Mouse (Mus musculus): ENCODE data around the gene Bpi.

The Bpi gene

GRCm38 (mm10) chr2:158285655-158286054 is 27.8 kb downstream of the Bpi start:
- no peak for DNase-seq (ENCODE audit: extremely low spot score, low read depth, low spot score)

- no peak for DNase-seq (ENCODE audit: extremely low spot score, low read depth, low spot score)
Measured at GRCm38 (mm10) chr2:158295700-158296099, 37.8 kb downstream of the Bpi start.

DNA sequence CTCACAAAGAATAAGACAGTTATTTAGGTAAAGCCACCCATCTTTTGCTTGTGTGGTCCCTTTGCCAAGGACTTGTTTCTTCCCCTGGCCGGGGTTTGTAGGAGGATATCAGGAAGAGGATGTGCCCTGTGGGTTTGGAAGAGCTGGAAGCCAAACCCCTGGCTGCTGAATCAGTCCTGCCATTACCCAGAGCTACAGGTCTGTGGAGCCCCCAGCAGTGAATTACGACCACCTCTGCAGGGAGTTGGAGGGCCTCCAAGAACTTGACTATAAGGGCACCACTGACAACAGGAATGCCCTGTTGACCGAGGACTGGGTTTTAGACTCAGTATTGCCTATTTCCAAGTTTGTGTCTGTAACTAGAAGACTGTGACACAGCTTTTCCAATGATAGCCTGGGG is 41.3 kb downstream of the Bpi start:
- DNase-seq (ENCODE audit: extremely low spot score, low read depth, low spot score) = no peak

DNA sequence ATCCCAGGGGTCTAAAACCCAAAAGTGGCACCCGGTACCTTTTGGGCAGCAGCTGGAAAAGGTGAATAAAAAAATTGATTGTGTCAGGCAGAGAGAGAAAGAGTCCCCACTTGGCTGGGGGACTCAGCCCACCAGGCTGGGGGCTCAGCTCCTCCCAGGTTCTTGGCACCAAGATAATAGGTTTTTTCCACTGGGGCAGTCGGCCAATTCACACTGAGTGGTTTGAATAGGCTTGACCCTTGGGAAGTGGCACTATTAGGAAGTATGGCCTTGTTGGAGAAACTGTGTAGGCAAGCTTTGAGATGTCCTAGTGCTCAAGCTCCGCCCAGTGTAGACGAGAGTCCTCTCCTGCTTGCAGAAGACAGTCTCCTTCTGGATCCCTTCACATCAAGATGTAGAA is 41.8 kb downstream of the Bpi start:
- DNase-seq (ENCODE audit: extremely low spot score, low read depth, low spot score) = no peak

DNA sequence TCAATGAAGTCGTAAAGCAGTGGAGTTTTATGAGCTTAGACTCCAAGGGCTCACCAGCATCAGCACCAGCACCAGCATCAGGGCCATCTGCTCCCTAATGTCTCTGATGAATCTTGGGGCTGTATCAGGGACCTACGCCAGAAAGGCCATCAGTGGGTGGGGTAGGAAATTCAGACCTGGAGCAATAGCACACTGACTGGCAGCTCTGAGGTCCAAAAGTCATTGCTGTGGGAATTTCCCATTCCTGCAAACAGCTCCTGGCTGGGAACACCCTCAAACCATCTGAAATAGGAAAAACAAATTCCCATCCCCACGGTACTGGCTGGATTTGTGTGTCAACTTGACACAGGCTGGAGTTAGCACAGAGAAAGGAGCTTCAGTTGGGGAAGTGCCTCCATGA is 44.9 kb downstream of the Bpi start:
- no peak for DNase-seq (ENCODE audit: extremely low spot score, low read depth, low spot score)

DNA sequence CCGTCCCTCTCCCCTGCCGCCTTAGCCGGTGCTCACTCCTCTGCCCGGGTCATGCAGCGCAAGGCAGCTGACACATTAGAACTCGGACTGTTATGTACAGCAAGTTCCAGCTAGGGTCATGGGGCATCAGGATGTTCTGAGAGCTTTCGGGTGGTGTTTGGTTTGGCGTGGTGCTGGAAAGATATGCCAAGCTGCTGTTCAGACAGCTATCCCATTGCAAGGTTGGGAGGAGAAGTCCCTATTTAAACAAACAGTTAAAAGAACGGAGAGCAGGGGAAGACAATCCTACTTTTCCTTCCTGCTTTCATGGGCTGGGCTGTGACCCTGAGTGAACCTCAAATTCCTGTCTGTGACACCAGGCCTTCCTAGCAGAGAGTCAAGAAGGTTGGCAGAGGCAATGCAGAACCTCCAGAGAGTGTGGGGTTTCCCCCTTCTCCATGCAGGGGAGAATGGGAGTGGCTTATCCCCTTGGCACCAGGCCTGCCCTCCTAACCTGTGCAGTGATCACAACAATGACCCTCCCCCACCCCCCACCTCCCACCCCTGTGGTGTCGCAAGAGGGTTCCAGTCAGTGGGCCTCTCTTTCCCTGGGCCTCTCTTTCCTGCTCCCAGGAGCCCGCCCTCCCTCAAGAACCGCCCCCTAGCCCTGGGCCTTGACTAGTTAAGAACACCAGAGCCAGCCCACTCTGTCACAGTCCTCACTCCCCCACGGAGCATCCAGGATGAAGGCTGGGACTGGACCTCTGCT is 48.2 kb downstream of the Bpi start, which contains the start of gene Lbp:
Lbp (plus strand) TSS at position 546 of the 748 bp plus-strand sequence.
- no peak for DNase-seq (ENCODE audit: extremely low spot score, low read depth, low spot score)

- DNase-seq (ENCODE audit: extremely low spot score, low read depth, low spot score) = no peak
Measured at GRCm38 (mm10) chr2:158306696-158307049, 48.8 kb downstream of the Bpi start.

- no peak for DNase-seq (ENCODE audit: extremely low spot score, low read depth, low spot score)
Measured at GRCm38 (mm10) chr2:158308276-158308675, 50.4 kb downstream of the Bpi start.

DNA sequence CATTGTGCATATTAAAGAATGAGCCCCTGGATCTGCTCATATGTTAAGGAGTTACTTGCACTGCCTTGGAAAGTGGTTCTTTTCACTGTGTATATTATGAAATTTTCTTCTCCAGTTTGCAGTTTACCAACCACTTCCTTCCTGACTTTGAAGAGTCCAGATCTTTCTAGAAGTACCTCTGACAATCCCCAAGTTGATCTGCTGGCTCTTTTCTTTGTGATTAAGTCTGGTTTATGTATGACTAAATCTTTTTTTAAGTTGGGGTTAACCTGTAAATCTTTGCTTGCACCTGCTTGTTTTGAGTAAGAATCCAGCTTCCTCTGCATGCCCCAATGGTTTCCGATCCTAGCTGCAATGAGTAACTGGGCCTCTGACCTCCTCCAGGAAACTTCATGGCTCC is 55.2 kb downstream of the Bpi start:
- no peak for DNase-seq (ENCODE audit: extremely low spot score, low read depth, low spot score)

GRCm38 (mm10) chr2:158316371-158316770 is 58.5 kb downstream of the Bpi start:
- DNase-seq (ENCODE audit: extremely low spot score, low read depth, low spot score) = no peak

- no peak for DNase-seq (ENCODE audit: extremely low spot score, low read depth, low spot score)
Measured at GRCm38 (mm10) chr2:158317026-158317425, 59.1 kb downstream of the Bpi start.

DNA sequence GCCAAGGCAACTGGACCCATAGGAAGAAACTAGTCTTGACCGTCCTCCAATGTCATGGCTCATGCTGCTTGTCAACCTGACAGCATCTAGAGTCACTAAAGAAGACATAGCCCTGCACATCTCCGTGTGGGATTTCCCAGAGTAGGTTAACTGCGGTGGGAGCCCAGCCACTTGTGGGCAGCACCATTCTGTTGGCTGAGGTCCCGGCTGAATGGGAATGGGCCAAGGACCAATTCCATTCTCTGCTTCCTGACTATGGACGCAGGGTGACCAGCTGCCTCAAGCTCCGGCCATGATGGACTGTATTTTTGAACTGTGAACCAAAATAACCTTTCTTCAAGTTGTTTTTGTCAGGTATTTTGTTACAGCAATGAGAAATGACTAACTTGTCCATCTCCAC is 63.7 kb downstream of the Bpi start:
- DNase-seq (ENCODE audit: extremely low spot score, low read depth, low spot score) = no peak

- DNase-seq (ENCODE audit: extremely low spot score, low read depth, low spot score) = no peak
Measured at GRCm38 (mm10) chr2:158322845-158323244, 65.0 kb downstream of the Bpi start.

GRCm38 (mm10) chr2:158324531-158325190 is 66.8 kb downstream of the Bpi start:
- DNase-seq (ENCODE audit: extremely low spot score, low read depth, low spot score) = no peak

DNA sequence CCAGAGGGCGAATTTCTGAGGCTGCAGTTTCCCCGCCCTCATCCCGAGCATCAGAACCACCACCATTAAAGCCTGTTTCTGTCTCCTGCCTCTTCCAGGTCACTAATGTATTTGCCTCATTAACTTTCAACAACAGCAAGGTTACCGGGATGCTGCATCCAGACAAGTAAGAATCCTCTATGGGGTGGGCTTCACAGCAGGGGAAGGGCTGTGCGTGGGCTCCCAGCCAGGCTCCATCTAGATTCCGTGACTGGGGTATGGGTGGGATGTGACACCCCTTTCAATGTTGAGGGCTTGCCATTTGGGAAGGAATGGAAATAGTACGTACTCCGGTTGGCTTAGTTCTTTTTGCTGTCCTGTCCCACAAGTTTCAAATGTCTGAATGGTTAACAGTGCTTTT is 67.7 kb downstream of the Bpi start:
- DNase-seq (ENCODE audit: extremely low spot score, low read depth, low spot score) = no peak
